Mouse (Mus musculus): Measurements from ENCODE around the gene Arpc3.

- TF ChIP-seq CEBPB (IDR thresholded peaks at IDR 0.05; ENCODE audit: insufficient read depth, poor library complexity, severe bottlenecking) (no peak), POLR2A (IDR thresholded peaks at IDR 0.05; ENCODE audit: insufficient read length, low read depth) (no peak), TCF12 (IDR thresholded peaks at IDR 0.05; ENCODE audit: insufficient read depth, poor library complexity, severe bottlenecking) (no peak), MAX (IDR thresholded peaks at IDR 0.05; ENCODE audit: low read depth) (no peak)
Observed at GRCm38 (mm10) chr5:122396791-122397190, 5.1 kb downstream of the Arpc3 start.

Data from myocyte (in vitro differentiated cells).